Comparison of ENCODE assay signal across 17 mouse cellular contexts in the genomic region with DNA sequence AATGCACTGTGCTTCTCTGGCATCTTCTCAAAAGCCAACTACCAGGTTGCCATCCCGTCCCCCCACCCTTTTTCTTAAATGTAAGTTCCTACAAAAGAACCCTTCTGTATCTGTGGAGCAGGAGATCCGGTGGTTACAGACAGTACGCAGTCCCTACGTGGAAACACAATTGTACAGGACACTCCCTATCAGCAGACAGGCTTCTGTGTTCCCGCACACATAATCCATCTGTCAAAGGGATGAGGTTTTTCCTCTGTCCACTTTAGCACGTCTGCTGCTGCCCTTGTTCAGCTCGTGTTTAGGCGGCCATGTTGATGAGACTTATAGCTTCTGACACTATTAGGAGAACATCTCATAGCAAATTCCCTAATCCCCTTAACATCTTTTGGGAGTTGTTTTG. TPM values are rescaled to one million over a fixed set of nuclear protein-coding genes. Genes with fewer than 3 reads are reported as not detected.
DNase-seq lines count a peak whose midpoint lies in the region; ATAC-seq and TF ChIP-seq lines count a peak whose summit lies in the region.
"Had no signal": no experiment of that assay in that cellular context is flagged by ENCODE, and none has a peak within 500 bp of the region (broad histone marks: within the 10 kb centered on the region; RNA-seq: fewer than 3 reads in every experiment).

No protein-coding gene starts in this region.

- H3K4me3 ChIP-seq in liver, postnatal 0 days (ENCODE audit: low read depth, low read length) = no peak overlapping the region
- H3K4me3 ChIP-seq in hindbrain, embryonic 11.5 days (ENCODE audit: low read depth, low read length) = no peak overlapping the region
- H3K4me3 ChIP-seq in hindbrain, embryonic 16.5 days (ENCODE audit: low read length) = no peak overlapping the region
- no peak overlapping the region for H3K4me3 ChIP-seq in neural tube, embryonic 12.5 days
- H3K4me3 ChIP-seq: embryonic facial prominence, embryonic 12.5 days; lung, embryonic 15.5 days; megakaryocyte, embryonic 14.5 days had no signal

- 83% methylated on average over 8 of the region's 8 CpGs for WGBS in liver, postnatal 0 days (ENCODE audit: insufficient replicate concordance)
- 56% methylated on average over 8 of the region's 8 CpGs for WGBS in hindbrain, embryonic 11.5 days
- WGBS in hindbrain, embryonic 16.5 days = 36% methylated on average over 8 of the region's 8 CpGs
- WGBS in neural tube, embryonic 12.5 days = 46% methylated on average over 8 of the region's 8 CpGs

- DNase-seq in liver, postnatal 0 days = peak; percentile 7
- no peak for DNase-seq in liver
- peak; percentile 15 for DNase-seq in hindbrain, embryonic 11.5 days (ENCODE audit: low spot score)
- no peak for DNase-seq in thymus, adult 18-20 months
- DNase-seq in kidney, postnatal 10 days = no peak
- no peak for DNase-seq in adipocyte (ENCODE audit: low spot score)
- DNase-seq: cerebellum, adult 8-10 months; heart, adult 18-20 months; heart, postnatal 4 days; kidney, adult 18-20 months; thymus, postnatal 36 days had no signal

- H3K27ac ChIP-seq in liver, postnatal 0 days (ENCODE audit: low read depth) = no peak overlapping the region
- peak overlapping the region; percentile 58 for H3K27ac ChIP-seq in hindbrain, embryonic 11.5 days (ENCODE audit: low read depth, low read length)
- peak overlapping the region; percentile 40; the same call in 1 of the 2 replicates for H3K27ac ChIP-seq in hindbrain, embryonic 16.5 days (ENCODE audit: low read depth, low read length)
- no peak overlapping the region for H3K27ac ChIP-seq in neural tube, embryonic 12.5 days
- H3K27ac ChIP-seq: embryonic facial prominence, embryonic 12.5 days; lung, embryonic 15.5 days had no signal

- H3K4me2 ChIP-seq in liver, postnatal 0 days (ENCODE audit: low read depth, low read length) = no peak overlapping the region
- no peak overlapping the region for H3K4me2 ChIP-seq in hindbrain, embryonic 11.5 days (replicated peaks; ENCODE audit: low read depth, low read length)
- H3K4me2 ChIP-seq in hindbrain, embryonic 16.5 days (ENCODE audit: low read length) = no peak overlapping the region
- H3K4me2 ChIP-seq in neural tube, embryonic 12.5 days (replicated peaks) = no peak overlapping the region
- H3K4me2 ChIP-seq: embryonic facial prominence, embryonic 12.5 days; lung, embryonic 15.5 days had no signal

- H3K9me3 ChIP-seq in liver, postnatal 0 days (ENCODE audit: low read length) = no peaks in the 10 kb centered on the region
- no peaks in the 10 kb centered on the region for H3K9me3 ChIP-seq in hindbrain, embryonic 11.5 days (ENCODE audit: control insufficient read depth, low read length)
- no peaks in the 10 kb centered on the region for H3K9me3 ChIP-seq in hindbrain, embryonic 16.5 days (ENCODE audit: control insufficient read depth, low read length)
- no peaks in the 10 kb centered on the region for H3K9me3 ChIP-seq in neural tube, embryonic 12.5 days
- H3K9me3 ChIP-seq: embryonic facial prominence, embryonic 12.5 days; lung, embryonic 15.5 days; megakaryocyte, embryonic 14.5 days had no signal

- ATAC-seq in liver, postnatal 0 days = no peak
- ATAC-seq in hindbrain, embryonic 11.5 days (ENCODE audit: low FRiP score) = peak; percentile 71
- peak; percentile 35 for ATAC-seq in hindbrain, embryonic 16.5 days
- ATAC-seq in neural tube, embryonic 12.5 days (ENCODE audit: low FRiP score, low read depth) = peak; percentile 45
- ATAC-seq: activated CD4-positive, CD25-positive, alpha-beta regulatory T cell, adult 4 months had no signal

- peaks cover 39% of the 10 kb centered on the region for H3K36me3 ChIP-seq in liver, postnatal 0 days (replicated peaks; ENCODE audit: insufficient read depth, low read length)
- H3K36me3 ChIP-seq in hindbrain, embryonic 11.5 days (ENCODE audit: control insufficient read depth, insufficient read depth, low read length) = peaks cover 9% of the 10 kb centered on the region; the same call in 1 of the 2 replicates
- peaks cover 14% of the 10 kb centered on the region for H3K36me3 ChIP-seq in hindbrain, embryonic 16.5 days (ENCODE audit: control insufficient read depth, insufficient read depth, low read length)
- peaks cover 25% of the 10 kb centered on the region for H3K36me3 ChIP-seq in neural tube, embryonic 12.5 days

- H3K4me1 ChIP-seq in liver, postnatal 0 days (ENCODE audit: insufficient read depth) = no peaks in the 10 kb centered on the region
- no peaks in the 10 kb centered on the region for H3K4me1 ChIP-seq in hindbrain, embryonic 11.5 days (replicated peaks; ENCODE audit: control insufficient read depth, insufficient read depth, low read length)
- H3K4me1 ChIP-seq in hindbrain, embryonic 16.5 days (ENCODE audit: control insufficient read depth, insufficient read depth, low read depth, low read length) = no peaks in the 10 kb centered on the region; the same call in 1 of the 2 replicates
- H3K4me1 ChIP-seq in neural tube, embryonic 12.5 days = peaks cover 7% of the 10 kb centered on the region; the same call in 1 of the 2 replicates
- H3K4me1 ChIP-seq: embryonic facial prominence, embryonic 12.5 days; lung, embryonic 15.5 days had no signal

- no peak for TF ChIP-seq CTCF in liver, postnatal 0 days (IDR thresholded peaks at IDR 0.05; ENCODE audit: low read depth)

- no peaks in the 10 kb centered on the region for H3K27me3 ChIP-seq in liver, postnatal 0 days (ENCODE audit: insufficient read depth, low read length)
- no peaks in the 10 kb centered on the region for H3K27me3 ChIP-seq in hindbrain, embryonic 11.5 days (ENCODE audit: control insufficient read depth, insufficient read depth, low read length)
- no peaks in the 10 kb centered on the region for H3K27me3 ChIP-seq in hindbrain, embryonic 16.5 days (replicated peaks; ENCODE audit: control insufficient read depth, insufficient read depth, low read length)
- no peaks in the 10 kb centered on the region for H3K27me3 ChIP-seq in neural tube, embryonic 12.5 days (replicated peaks)
- H3K27me3 ChIP-seq: embryonic facial prominence, embryonic 12.5 days; lung, embryonic 15.5 days; megakaryocyte, embryonic 14.5 days had no signal

- TF ChIP-seq EP300 in liver, postnatal 0 days (IDR thresholded peaks at IDR 0.05; ENCODE audit: low read depth) = no peak

- H3K9ac ChIP-seq in liver, postnatal 0 days (replicated peaks) = no peak overlapping the region
- H3K9ac ChIP-seq in hindbrain, embryonic 11.5 days (ENCODE audit: low read depth, low read length) = no peak overlapping the region
- H3K9ac ChIP-seq in hindbrain, embryonic 16.5 days (ENCODE audit: low read depth, low read length) = no peak overlapping the region
- no peak overlapping the region for H3K9ac ChIP-seq in neural tube, embryonic 12.5 days
- H3K9ac ChIP-seq: embryonic facial prominence, embryonic 12.5 days; lung, embryonic 15.5 days had no signal

RNA-seq across cellular contexts. Expression of gene Wdr37, which starts 48.2 kb away (rescaled TPM):
- polyA plus RNA-seq in liver, postnatal 0 days (2015; fragmentation: Nextera tagmentation; extraction: Ambion mirVana) = 5.2 and 5.8 TPM in 2 replicates
- 48.2 and 54.0 TPM in 2 replicates for polyA plus RNA-seq in hindbrain, embryonic 11.5 days (2014; fragmentation: Nextera tagmentation; extraction: Ambion mirVana)
- 50.7 and 55.6 TPM in 2 replicates for polyA plus RNA-seq in hindbrain, embryonic 16.5 days (2015; fragmentation: Nextera tagmentation; extraction: Ambion mirVana)
- polyA plus RNA-seq in neural tube, embryonic 12.5 days (2016; fragmentation: Nextera tagmentation; extraction: Ambion mirVana) = 52.8 and 53.1 TPM in 2 replicates

Comparison
In these comparisons a context has a peak if more than half of its experiments do, and no peak if none do; other contexts are left out.
1. DNase-seq: peak in liver, postnatal 0 days (single experiment) and hindbrain, embryonic 11.5 days (single experiment); none in liver (single experiment), thymus, adult 18-20 months (0 of 2), kidney, postnatal 10 days (single experiment) and adipocyte (single experiment).
2. H3K27ac ChIP-seq: peak in hindbrain, embryonic 11.5 days (single experiment) and hindbrain, embryonic 16.5 days (single experiment); none in liver, postnatal 0 days (single experiment) and neural tube, embryonic 12.5 days (single experiment).